Mouse (Mus musculus) regulatory T cell (primary cell): ENCODE data around the gene Hsd17b7.
"Not testable (repeated sequence)": the region's sequence is repeated elsewhere in the genome, so short reads cannot be mapped to it uniquely, and the experiment has no call there.

ENCODE experiments used
- in situ Hi-C: fragments of 300-600 bp; cut with MboI, MseI; formaldehyde crosslinking; loops from one replicate; pipeline ENCODE4 v1.15.1; 2025; ENCODE audit warnings: high pct_unique_total_duplicates

Gene Hsd17b7

GRCm38 (mm10) chr1:169968792-169969515, at the start of gene Hsd17b7:
Hsd17b7 (minus strand) TSS chr1:169969241.
- in situ Hi-C loops: no loop called here

GRCm38 (mm10) chr1:170014784-170015183, 45.7 kb upstream of the Hsd17b7 start:
- in situ Hi-C loops: no loop called here

- in situ Hi-C loops: no loop called here
These were observed 41.9 kb upstream of the Hsd17b7 start for GRCm38 (mm10) chr1:170010716-170011505.

GRCm38 (mm10) chr1:170009296-170009695, 40.3 kb upstream of the Hsd17b7 start:
- in situ Hi-C loops: no loop called here

- in situ Hi-C loops: no loop called here
These were observed 39.6 kb upstream of the Hsd17b7 start for GRCm38 (mm10) chr1:170008432-170009220.

GRCm38 (mm10) chr1:170006516-170006915, 37.5 kb upstream of the Hsd17b7 start:
- in situ Hi-C loops: no loop called here

GRCm38 (mm10) chr1:170005297-170005696, 36.3 kb upstream of the Hsd17b7 start:
- in situ Hi-C loops: no loop called here

- in situ Hi-C loops: not testable (repeated sequence)
These were observed 24.9 kb upstream of the Hsd17b7 start for GRCm38 (mm10) chr1:169993901-169994300.

- in situ Hi-C loops: no loop called here
These were observed 17.1 kb upstream of the Hsd17b7 start for GRCm38 (mm10) chr1:169986166-169986565.

- in situ Hi-C loops: no loop called here
These were observed 8.6 kb upstream of the Hsd17b7 start for GRCm38 (mm10) chr1:169977621-169978020.

- in situ Hi-C loops: no loop called here
These were observed 3.0 kb upstream of the Hsd17b7 start for GRCm38 (mm10) chr1:169971998-169972397.

- in situ Hi-C loops: no loop called here
These were observed 1.9 kb upstream of the Hsd17b7 start for GRCm38 (mm10) chr1:169970936-169971335.

- in situ Hi-C loops: no loop called here
These were observed 460 bp upstream of the Hsd17b7 start for GRCm38 (mm10) chr1:169969516-169969886.

GRCm38 (mm10) chr1:169953106-169953505, 15.9 kb downstream of the Hsd17b7 start:
- in situ Hi-C loops: loop anchor here (5.0 to 10.0 kb wide), 2 partner anchors 189 to 1252 kb away; no protein-coding TSS in a partner anchor

- in situ Hi-C loops: loop anchor here (5.0 to 10.0 kb wide), 2 partner anchors 190 to 1252 kb away; no protein-coding TSS in a partner anchor
These were observed 16.4 kb downstream of the Hsd17b7 start for GRCm38 (mm10) chr1:169952636-169953035.

GRCm38 (mm10) chr1:169951561-169951960, 17.5 kb downstream of the Hsd17b7 start:
- in situ Hi-C loops: loop anchor here (5.0 to 10.0 kb wide), 2 partner anchors 191 to 1253 kb away; no protein-coding TSS in a partner anchor

- in situ Hi-C loops: loop anchor here (5.0 to 10.0 kb wide), 2 partner anchors 192 to 1254 kb away; no protein-coding TSS in a partner anchor
These were observed 18.4 kb downstream of the Hsd17b7 start for GRCm38 (mm10) chr1:169950651-169951050.

GRCm38 (mm10) chr1:169949981-169950380, 19.1 kb downstream of the Hsd17b7 start:
- in situ Hi-C loops: loop anchor here (5.0 to 10.0 kb wide), 2 partner anchors 192 to 1255 kb away; no protein-coding TSS in a partner anchor

GRCm38 (mm10) chr1:169948866-169949265, 20.2 kb downstream of the Hsd17b7 start:
- in situ Hi-C loops: no loop called here

- in situ Hi-C loops: no loop called here
These were observed 20.8 kb downstream of the Hsd17b7 start for GRCm38 (mm10) chr1:169948280-169948679.

- in situ Hi-C loops: no loop called here
These were observed 21.4 kb downstream of the Hsd17b7 start for GRCm38 (mm10) chr1:169947654-169948053.

GRCm38 (mm10) chr1:169946004-169946403, 23.0 kb downstream of the Hsd17b7 start:
- in situ Hi-C loops: no loop called here
